Mouse (Mus musculus) bone marrow macrophage, adult 2 months (primary cell): ENCODE data around the gene Grhl3.

ENCODE experiments used
- CTCF ChIP-seq: IDR thresholded peaks from 2 replicates; pipeline ENCODE4 v1.5.1; 2012; ENCODE audit warnings: low read depth, mild to moderate bottlenecking, low read length, moderate library complexity
- POLR2A ChIP-seq: IDR thresholded peaks from 2 replicates; pipeline ENCODE4 v1.6.1; 2012; ENCODE audit warnings: mild to moderate bottlenecking, low read depth, low read length, borderline replicate concordance

- TF ChIP-seq CTCF (no peak), POLR2A (no peak)
Measured at GRCm38 (mm10) chr4:135531236-135531635, 42.2 kb downstream of the Grhl3 start.
